Mouse (Mus musculus) myocyte (in vitro differentiated cells): ENCODE results near the gene Hist1h4n.
"Not testable (repeated sequence)": the region's sequence is repeated elsewhere in the genome, so short reads cannot be mapped to it uniquely, and the experiment has no call there.

ENCODE experiments used
- CEBPB ChIP-seq: IDR thresholded peaks from 2 replicates; pipeline ENCODE4 v1.6.1; 2011; ENCODE audit warnings: mild to moderate bottlenecking, moderate library complexity; ENCODE audit not compliant: poor library complexity, insufficient read depth, severe bottlenecking
- E2F4 ChIP-seq: IDR thresholded peaks from one replicate; pipeline ENCODE4 v1.6.1; 2011; ENCODE audit warnings: mild to moderate bottlenecking, control low read depth, moderate library complexity; ENCODE audit not compliant: insufficient read depth
- MAX ChIP-seq: IDR thresholded peaks from one replicate; pipeline ENCODE4 v1.6.1; 2011; ENCODE audit warnings: low read depth, mild to moderate bottlenecking, control low read depth
- MYOD1 ChIP-seq, 3 experiments: IDR thresholded peaks; one replicate each; pipeline ENCODE4 v1.6.1; 2011; ENCODE audit warnings: control low read depth in 2 of 3, low read depth in 2 of 3, mild to moderate bottlenecking in 2 of 3, moderate library complexity in 1 of 3; ENCODE audit not compliant: insufficient read length in 2 of 3, control insufficient read depth in 1 of 3
- POLR2A ChIP-seq: IDR thresholded peaks from one replicate; pipeline ENCODE4 v1.6.1; 2011; ENCODE audit warnings: low read depth, mild to moderate bottlenecking, control low read depth, moderate library complexity; ENCODE audit not compliant: insufficient read length
- POLR2AphosphoS2 ChIP-seq: IDR thresholded peaks from one replicate; pipeline ENCODE4 v1.6.1; 2011; ENCODE audit warnings: low read depth, control low read depth; ENCODE audit not compliant: insufficient read length
- TCF12 ChIP-seq: IDR thresholded peaks from one replicate; pipeline ENCODE4 v1.6.1; 2011; ENCODE audit warnings: mild to moderate bottlenecking, control low read depth; ENCODE audit not compliant: poor library complexity, insufficient read depth, severe bottlenecking
- USF1 ChIP-seq: IDR thresholded peaks from one replicate; pipeline ENCODE4 v1.6.1; 2011; ENCODE audit warnings: low read depth, mild to moderate bottlenecking, control low read depth, moderate library complexity

DNA sequence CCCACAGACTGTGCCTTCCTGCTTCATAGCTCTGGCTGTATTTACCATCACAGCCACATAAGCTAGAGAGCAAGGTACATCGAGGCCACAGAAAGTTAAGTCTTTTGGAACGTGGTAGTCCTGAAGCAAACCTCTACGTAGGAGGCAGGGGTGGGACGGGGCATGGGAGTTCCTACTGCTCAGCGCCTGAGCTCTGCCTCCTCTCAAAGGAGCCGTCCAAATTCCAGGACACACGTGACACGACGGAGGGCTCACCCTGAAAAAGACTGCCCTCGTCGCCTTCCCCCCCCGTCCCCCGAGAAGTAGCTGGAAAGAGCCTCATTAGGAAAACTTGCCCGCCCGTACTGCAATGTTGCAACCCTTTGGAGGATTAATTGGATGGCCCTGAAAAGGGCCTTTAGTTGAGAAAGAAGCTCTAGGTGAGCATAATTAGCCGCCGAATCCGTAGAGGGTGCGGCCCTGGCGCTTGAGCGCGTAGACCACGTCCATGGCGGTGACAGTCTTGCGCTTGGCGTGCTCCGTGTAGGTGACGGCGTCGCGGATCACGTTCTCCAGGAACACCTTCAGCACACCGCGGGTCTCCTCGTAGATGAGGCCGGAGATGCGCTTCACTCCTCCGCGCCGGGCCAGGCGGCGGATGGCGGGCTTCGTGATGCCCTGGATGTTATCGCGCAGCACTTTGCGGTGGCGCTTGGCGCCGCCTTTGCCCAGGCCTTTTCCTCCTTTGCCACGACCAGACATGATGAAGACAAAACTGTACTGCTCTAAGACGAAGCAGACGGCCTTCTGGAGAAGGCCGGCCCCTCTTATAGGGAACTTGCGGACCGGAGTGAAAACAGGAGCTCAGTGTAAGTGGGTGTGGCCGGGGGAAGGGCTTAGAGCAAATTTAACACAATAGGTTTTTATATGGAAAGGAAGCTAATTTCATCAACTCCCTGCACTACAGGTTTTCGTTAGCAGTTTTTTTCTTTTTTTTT lies at the start of gene Hist1h4n:
- not testable (repeated sequence) for TF ChIP-seq E2F4; POLR2A; POLR2AphosphoS2; USF1; TCF12; CEBPB; MAX; MYOD1 (IDR thresholded peaks at IDR 0.05; ENCODE audit: control insufficient read depth in 1 of 3, insufficient read length in 2 of 3, low read depth in 2 of 3)
